Mouse (Mus musculus): ENCODE results near the gene Shc1. TPM values are rescaled to one million over a fixed set of nuclear protein-coding genes. Genes with fewer than 3 reads are reported as not detected.

The Shc1 gene
- total RNA-seq, 2 experiments from 2014 or later: 12.6 to 14.5 TPM

GRCm38 (mm10) chr3:89388134-89388881, 29.9 kb upstream of the Shc1 start:
- intact Hi-C loops (cut with DNase I): no loop called here
- peak; percentile 40 to 45 for DNase-seq (ENCODE audit: low spot score in 2 of 2)

- DNase-seq (ENCODE audit: low spot score in 2 of 2): peak; percentile 45 to 54
- intact Hi-C loops (cut with DNase I): no loop called here
Observed at GRCm38 (mm10) chr3:89388901-89389740, 29.1 kb upstream of the Shc1 start.

- no peak for DNase-seq (ENCODE audit: low spot score in 2 of 2)
- intact Hi-C loops (cut with DNase I): no loop called here
Observed at GRCm38 (mm10) chr3:89390111-89390515, 28.1 kb upstream of the Shc1 start.

- intact Hi-C loops (cut with DNase I): no loop called here
- peak in 1 of 2 experiments; percentile 17 for DNase-seq (ENCODE audit: low spot score in 2 of 2)
Observed at GRCm38 (mm10) chr3:89390699-89391662, 27.3 kb upstream of the Shc1 start.

GRCm38 (mm10) chr3:89391663-89392511, 26.4 kb upstream of the Shc1 start:
- DNase-seq (ENCODE audit: low spot score in 2 of 2): peak in 1 of 2 experiments; percentile 48

GRCm38 (mm10) chr3:89392871-89393311, 25.4 kb upstream of the Shc1 start:
- intact Hi-C loops (cut with DNase I): no loop called here
- no peak for DNase-seq (ENCODE audit: low spot score in 2 of 2)

More at GRCm38 (mm10) chr3:89391663-89392511, 26.4 kb upstream of the Shc1 start:
- intact Hi-C loops (cut with DNase I): no loop called here

GRCm38 (mm10) chr3:89393605-89394004, 24.6 kb upstream of the Shc1 start:
- DNase-seq (ENCODE audit: low spot score in 2 of 2): peak; percentile 95 to 97
- intact Hi-C loops (cut with DNase I): no loop called here

- peak; percentile 49 to 67 for DNase-seq (ENCODE audit: low spot score in 2 of 2)
- intact Hi-C loops (cut with DNase I): no loop called here
Observed at GRCm38 (mm10) chr3:89394006-89394893, 24.0 kb upstream of the Shc1 start, which contains the start of gene Zbtb7b. TSS of gene Zbtb7b (minus strand) at chr3:89394776.

- intact Hi-C loops (cut with DNase I): no loop called here
- DNase-seq (ENCODE audit: low spot score in 2 of 2): peak; percentile 60 to 69
Observed at GRCm38 (mm10) chr3:89394894-89395256, 23.4 kb upstream of the Shc1 start.

- intact Hi-C loops (cut with DNase I): no loop called here
- DNase-seq (ENCODE audit: low spot score in 2 of 2): no peak
Observed at GRCm38 (mm10) chr3:89395419-89395805, 22.8 kb upstream of the Shc1 start.

GRCm38 (mm10) chr3:89395806-89396653, 22.2 kb upstream of the Shc1 start:
- DNase-seq (ENCODE audit: low spot score in 2 of 2): peak; percentile 33 to 64
- intact Hi-C loops (cut with DNase I): no loop called here

GRCm38 (mm10) chr3:89396654-89397005, 21.6 kb upstream of the Shc1 start:
- no peak for DNase-seq (ENCODE audit: low spot score in 2 of 2)
- intact Hi-C loops (cut with DNase I): no loop called here

GRCm38 (mm10) chr3:89401329-89401728, 16.9 kb upstream of the Shc1 start:
- no peak for DNase-seq (ENCODE audit: low spot score in 2 of 2)
- intact Hi-C loops (cut with DNase I): no loop called here

- DNase-seq (ENCODE audit: low spot score in 2 of 2): no peak
- intact Hi-C loops (cut with DNase I): no loop called here
Observed at GRCm38 (mm10) chr3:89402693-89403092, 15.6 kb upstream of the Shc1 start, which contains the start of gene Lenep. TSS of gene Lenep (minus strand) at chr3:89402793.

- DNase-seq (ENCODE audit: low spot score in 2 of 2): no peak
- intact Hi-C loops (cut with DNase I): no loop called here
Observed at GRCm38 (mm10) chr3:89406887-89407286, 11.4 kb upstream of the Shc1 start.

GRCm38 (mm10) chr3:89408448-89408847, 9.8 kb upstream of the Shc1 start:
- intact Hi-C loops (cut with DNase I): no loop called here
- no peak for DNase-seq (ENCODE audit: low spot score in 2 of 2)

- no peak for DNase-seq (ENCODE audit: low spot score in 2 of 2)
- intact Hi-C loops (cut with DNase I): no loop called here
Observed at GRCm38 (mm10) chr3:89409701-89410100, 8.5 kb upstream of the Shc1 start.
